Mouse (Mus musculus) 3134 (cell line): ENCODE data around the gene Gucy2g.

ENCODE experiments used
- DNase-seq: peaks from one replicate; pipeline ENCODE4 v3.0.0-alpha.2; 2011; ENCODE audit warnings: low spot score; ENCODE audit not compliant: insufficient read length; ENCODE audit errors: extremely low read depth

Gucy2g gene

GRCm38 (mm10) chr19:55250451-55250850, 9.4 kb upstream of the Gucy2g start:
- no peak for DNase-seq

GRCm38 (mm10) chr19:55247991-55248520, 7.0 kb upstream of the Gucy2g start:
- no peak for DNase-seq

GRCm38 (mm10) chr19:55247563-55247962, 6.5 kb upstream of the Gucy2g start:
- no peak for DNase-seq

GRCm38 (mm10) chr19:55244791-55245231, 3.8 kb upstream of the Gucy2g start:
- DNase-seq: peak; percentile 83

GRCm38 (mm10) chr19:55239766-55240426, 1.1 kb downstream of the Gucy2g start:
- DNase-seq: no peak

GRCm38 (mm10) chr19:55236564-55236963, 4.5 kb downstream of the Gucy2g start:
- DNase-seq: no peak

GRCm38 (mm10) chr19:55236026-55236425, 5.0 kb downstream of the Gucy2g start:
- DNase-seq: no peak

- peak; percentile 76 for DNase-seq
Measured at GRCm38 (mm10) chr19:55232136-55232535, 8.9 kb downstream of the Gucy2g start.

GRCm38 (mm10) chr19:55231081-55231480, 10.0 kb downstream of the Gucy2g start:
- DNase-seq: no peak

GRCm38 (mm10) chr19:55227135-55227534, 13.9 kb downstream of the Gucy2g start:
- no peak for DNase-seq

- DNase-seq: no peak
Measured at GRCm38 (mm10) chr19:55226621-55227020, 14.4 kb downstream of the Gucy2g start.

GRCm38 (mm10) chr19:55222268-55222667, 18.8 kb downstream of the Gucy2g start:
- no peak for DNase-seq

GRCm38 (mm10) chr19:55221208-55221607, 19.8 kb downstream of the Gucy2g start:
- no peak for DNase-seq

GRCm38 (mm10) chr19:55219359-55219758, 21.7 kb downstream of the Gucy2g start:
- DNase-seq: no peak

GRCm38 (mm10) chr19:55218741-55219221, 22.3 kb downstream of the Gucy2g start:
- no peak for DNase-seq

- peak; percentile 37 for DNase-seq
Measured at GRCm38 (mm10) chr19:55218192-55218739, 22.8 kb downstream of the Gucy2g start.

GRCm38 (mm10) chr19:55217365-55217764, 23.7 kb downstream of the Gucy2g start:
- DNase-seq: no peak

GRCm38 (mm10) chr19:55216876-55217275, 24.2 kb downstream of the Gucy2g start:
- DNase-seq: peak; percentile 51

GRCm38 (mm10) chr19:55213617-55214340, 27.3 kb downstream of the Gucy2g start:
- no peak for DNase-seq

GRCm38 (mm10) chr19:55211698-55212097, 29.3 kb downstream of the Gucy2g start:
- DNase-seq: no peak

- DNase-seq: no peak
Measured at GRCm38 (mm10) chr19:55209084-55209483, 32.0 kb downstream of the Gucy2g start.
